Mouse (Mus musculus) large intestine, adult 2 months (tissue): ENCODE results near the gene Zdhhc5. TPM values are rescaled to one million over a fixed set of nuclear protein-coding genes. Genes with fewer than 3 reads are reported as not detected.

Experiments used
- DNase-seq: peaks from one replicate; pipeline ENCODE4 v3.0.0-alpha.2; 2012; ENCODE audit warnings: low read depth, low spot score
- WGBS: fragments of 180-500 bp; shearing (Covaris S2); methylation state at CpG from one replicate; pipeline ENCODE4 v1.1.7; 2018; 5-methylcytosine and 5-hydroxymethylcytosine counted together
- polyA plus RNA-seq: library from polyadenylated mRNA; depleted of rRNA; stranded (reverse); fragments of >200 nt; gene quantifications from 2 replicates; pipeline ENCODE4 v1.2.3, GENCODE M21; 2012; rRNA removed

The Zdhhc5 gene
- 35.1 and 53.5 TPM in 2 replicates for polyA plus RNA-seq

DNA sequence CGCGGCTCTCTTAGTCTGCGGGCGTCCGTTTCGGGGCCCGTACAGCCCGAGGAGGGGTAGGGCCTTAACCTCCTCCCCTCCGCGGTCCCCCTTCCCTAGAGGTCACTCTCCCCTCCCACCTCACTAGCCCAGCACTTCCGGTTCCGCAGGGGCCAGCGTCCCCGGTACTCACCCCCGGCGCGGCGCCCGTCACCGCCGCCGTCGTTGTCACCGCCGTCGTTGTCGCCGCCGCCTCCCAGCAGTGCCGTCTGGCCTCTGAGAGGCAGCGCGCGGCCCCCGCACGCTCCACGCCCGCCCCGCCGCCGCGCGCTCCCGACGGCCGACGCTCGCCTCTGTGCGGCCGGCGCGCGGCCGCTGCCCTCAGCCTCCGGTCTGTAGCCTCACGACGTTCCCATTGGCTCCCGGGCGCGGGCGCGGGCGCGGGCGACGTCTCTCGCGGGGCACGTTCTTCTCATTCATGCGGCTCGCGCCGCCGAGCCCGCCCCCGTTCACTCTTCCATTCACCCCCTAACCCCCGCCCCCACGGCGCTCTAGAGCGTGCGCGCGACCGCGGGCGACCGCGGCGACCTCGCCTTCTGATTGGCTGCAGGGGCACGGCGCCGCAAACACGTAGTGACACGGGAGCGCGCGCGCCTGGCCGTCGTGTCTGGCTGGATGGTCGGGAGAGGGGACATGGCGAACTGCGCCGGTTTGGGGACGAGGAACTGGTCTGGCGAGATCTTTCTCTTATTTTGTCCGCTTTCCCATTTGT lies at the start of gene Zdhhc5:
TSS of gene Zdhhc5 (minus strand) at position 370 of the 751 bp plus-strand sequence.
- WGBS = under 1% methylated on average over 106 of the region's 107 CpGs
- DNase-seq = peak; percentile 83

DNA sequence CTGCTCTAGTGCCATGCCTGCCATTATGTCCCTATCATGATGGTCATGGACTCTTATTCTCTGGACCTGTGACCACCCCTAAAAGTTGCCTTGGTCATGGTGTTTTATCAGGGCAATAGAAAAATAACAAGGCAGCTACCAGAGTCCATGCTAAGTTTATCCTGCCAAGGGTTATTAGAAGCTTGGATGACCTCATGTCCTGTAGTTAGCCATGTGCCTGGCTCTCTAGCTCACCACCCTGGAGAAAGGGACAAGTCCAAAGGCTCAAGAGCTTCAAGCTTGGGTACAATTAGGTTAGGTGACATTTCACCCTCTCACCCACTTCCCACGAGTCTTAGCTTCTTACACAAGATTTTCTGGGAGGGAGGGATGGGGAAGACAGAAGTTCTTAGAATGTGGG lies 47.8 kb upstream of the Zdhhc5 start:
- no peak for DNase-seq
- WGBS = 43% methylated on average over 1 of the region's 1 CpGs

DNA sequence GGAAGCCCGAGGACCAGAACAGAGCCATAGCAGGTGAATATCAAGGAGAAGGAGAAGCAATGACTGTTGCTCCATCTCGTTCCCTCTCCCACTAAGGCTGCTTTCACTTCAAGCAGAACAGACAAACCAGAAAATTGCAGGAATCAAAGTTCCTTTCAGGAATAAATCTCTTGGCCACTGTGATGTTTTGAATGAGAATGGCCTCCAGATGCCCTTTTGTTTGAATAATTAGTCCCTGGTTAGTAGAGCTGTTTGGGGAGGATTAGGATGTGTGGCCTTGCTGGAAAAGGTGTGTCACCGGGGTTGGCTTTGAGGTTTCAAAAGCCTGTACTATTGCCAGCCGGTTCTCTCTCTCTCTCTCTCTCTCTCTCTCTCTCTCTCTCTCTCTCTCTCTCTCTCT lies 47.3 kb upstream of the Zdhhc5 start:
- WGBS = 63% methylated on average over 4 of the region's 4 CpGs

DNA sequence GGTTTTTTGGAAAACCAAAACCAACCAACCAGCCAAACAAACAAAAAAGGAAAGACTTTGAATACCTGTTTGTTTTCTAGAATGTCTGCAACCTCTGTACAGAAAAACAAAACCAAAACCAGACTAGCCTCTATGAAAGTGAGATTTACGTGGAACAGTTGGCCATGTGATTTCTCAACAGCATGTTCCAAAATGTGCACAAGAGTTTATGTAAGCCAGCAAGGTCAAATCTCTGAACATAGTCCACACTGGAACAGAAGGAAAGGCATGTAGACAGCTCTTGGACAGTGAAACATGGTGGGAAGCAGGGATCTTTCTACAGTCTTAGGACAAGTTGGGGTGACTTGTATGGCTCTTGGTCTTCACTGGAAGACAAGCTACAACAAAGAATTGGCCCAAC lies 46.9 kb upstream of the Zdhhc5 start:
- no peak for DNase-seq
- 63% methylated on average over 1 of the region's 1 CpGs for WGBS

More for the DNA sequence above, 47.3 kb upstream of the Zdhhc5 start:
- DNase-seq = no peak

DNA sequence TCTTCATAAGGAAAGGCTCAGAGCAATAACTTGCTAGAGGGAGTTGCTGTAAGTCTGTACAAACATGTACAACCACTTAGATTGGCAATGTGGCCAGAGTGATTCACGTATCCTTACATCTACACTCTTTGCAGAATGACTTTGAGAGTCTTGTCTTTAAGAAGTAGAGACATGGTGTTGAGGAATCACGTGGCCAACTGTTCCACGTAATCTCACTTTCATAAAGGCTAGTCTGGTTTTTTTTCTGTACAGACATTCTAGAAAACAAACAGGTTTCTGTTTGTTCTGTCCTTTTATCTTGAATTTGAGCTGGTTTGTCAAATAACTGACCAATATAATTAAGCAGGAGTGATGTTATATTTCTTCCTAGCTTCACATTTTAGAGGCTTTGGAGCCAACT lies 46.3 kb upstream of the Zdhhc5 start:
- no peak for DNase-seq
- 63% methylated on average over 3 of the region's 3 CpGs for WGBS

DNA sequence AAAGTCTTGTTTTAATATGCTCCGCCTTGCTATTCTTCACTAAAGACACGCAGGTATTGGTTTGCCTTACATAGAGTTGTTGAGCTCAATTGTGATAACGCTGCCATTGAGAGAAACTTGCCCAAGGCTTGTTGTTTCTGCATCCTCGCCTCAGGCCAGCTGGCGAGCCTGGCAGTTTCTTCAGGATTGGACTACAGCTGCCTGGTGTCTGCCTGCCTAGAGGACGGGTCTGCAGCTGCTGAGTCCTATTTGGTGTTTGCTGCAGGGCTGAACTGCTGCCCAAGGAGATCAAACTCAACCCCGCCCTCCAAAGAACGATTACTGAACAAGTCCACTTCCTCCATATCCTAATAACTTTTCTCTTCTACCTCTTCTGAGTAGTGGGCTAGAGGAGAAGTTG lies 45.8 kb upstream of the Zdhhc5 start:
- 55% methylated on average over 8 of the region's 8 CpGs for WGBS
- DNase-seq = no peak

DNA sequence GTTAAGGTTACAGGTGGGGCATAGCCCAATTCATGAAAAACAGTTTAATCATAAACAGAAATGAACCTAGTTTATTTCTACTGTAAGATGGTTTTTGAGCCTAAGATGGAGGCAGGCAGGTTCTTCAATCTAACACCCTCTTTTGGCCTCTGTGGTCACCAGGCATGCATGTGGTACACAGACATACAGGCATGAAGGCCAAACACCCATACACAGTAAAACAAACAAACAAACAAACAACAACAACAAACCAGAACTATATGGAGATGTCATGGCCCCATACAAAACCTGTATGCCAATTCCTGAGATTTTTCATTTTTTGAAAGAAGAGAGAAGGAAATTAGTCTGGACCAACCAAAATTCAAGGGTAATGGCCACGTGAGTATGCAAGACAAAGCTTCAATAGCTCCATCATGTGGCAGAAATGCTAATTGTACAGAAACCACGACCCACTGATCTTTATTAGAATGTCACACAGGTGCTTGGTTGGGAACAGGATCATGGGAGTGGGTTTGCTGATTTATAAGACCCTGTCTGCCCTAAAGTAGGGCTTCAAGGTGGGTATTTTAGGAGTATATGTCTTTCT lies 43.7 kb upstream of the Zdhhc5 start:
- WGBS = 1% methylated on average over 2 of the region's 2 CpGs
- DNase-seq = no peak

DNA sequence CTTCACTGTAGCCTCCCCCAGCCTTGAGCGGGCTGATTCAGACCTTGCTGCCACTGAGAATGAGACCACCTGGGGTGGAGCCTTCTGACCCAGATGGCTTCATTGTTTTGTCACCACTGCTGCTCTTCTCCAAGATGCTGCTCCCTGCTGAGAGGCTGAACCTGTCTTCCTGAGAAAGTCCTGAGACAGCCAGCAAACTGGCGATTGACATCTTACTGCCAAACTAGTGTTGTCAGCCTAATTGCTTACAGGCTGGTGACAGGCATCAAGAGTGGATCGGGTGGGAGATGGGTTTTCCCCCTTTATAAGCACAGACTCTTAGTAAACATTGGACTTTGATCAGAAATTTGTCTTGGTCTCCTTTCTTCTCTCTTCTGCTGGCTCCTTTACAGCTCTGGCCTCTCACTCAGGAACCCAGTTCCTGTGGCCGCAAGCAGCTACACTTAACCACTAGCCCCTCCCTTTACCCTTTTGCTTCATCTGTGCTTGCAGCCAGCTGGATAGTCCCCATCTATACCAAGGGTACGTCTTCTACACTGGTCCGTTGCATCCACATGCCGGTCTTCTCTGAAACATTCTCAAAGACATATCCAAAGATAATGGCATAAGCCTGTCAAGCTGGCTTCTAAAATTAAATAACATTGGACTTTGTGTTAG lies 42.2 kb upstream of the Zdhhc5 start:
- WGBS = 71% methylated on average over 7 of the region's 7 CpGs
- no peak for DNase-seq

DNA sequence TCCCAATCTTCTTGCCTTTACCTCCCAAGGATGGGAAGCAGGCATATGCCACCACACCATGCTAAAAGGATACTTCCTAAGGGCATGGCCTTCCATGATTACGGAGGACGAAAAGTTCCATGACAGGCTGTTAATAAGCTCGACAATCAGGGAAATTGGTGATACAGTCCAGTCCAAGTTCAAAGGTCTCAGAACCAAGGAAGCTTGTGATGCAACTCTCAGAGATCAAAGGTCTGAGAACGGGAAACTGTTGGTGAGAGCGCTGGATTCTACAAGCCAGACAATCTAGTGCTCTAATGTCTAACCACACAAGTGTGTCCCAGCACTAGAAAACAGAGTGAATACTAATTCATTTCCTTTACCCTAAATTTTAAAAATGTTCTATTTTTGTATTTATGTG lies 41.3 kb upstream of the Zdhhc5 start:
- no peak for DNase-seq
- WGBS = 47% methylated on average over 5 of the region's 5 CpGs

DNA sequence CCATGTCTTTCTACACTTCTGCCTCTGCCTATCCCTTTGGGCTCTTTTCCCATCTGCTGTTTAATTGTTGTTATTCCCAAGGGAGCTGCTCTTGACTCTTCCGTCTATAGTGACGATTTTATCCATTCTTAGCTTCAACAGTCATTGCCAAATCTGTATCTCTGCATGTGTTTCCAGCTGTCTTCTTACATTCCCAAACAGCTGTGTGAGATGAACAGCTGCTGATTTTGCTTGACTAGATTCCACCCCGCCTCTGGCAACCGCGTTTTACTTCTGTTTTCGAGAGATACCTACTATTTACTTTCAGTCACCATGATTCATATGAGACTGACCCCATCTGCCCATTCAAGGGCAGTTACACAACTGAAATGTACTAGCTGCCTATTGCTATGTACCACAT lies 35.1 kb upstream of the Zdhhc5 start:
- no peak for DNase-seq
- 42% methylated on average over 6 of the region's 6 CpGs for WGBS

DNA sequence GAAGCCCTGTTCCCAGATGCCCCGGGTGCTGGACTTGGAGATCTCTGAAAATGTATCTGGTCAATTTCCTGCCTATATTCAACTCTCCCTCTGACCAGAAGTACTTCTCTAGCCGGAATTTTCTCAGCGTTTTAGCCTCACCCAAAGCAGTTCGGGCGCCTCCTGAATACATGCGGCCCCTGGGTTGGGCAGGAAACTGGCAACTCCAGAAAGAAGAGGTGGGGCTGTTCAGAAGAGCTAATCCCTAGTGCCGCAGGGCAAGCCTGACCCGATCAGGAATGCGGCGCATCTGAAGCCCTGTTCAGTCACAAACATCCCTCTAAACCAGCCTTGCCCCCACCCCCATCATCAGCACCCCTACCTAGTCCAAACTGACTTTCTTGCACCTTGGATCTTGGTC lies 29.1 kb upstream of the Zdhhc5 start:
- no peak for DNase-seq
- 4% methylated on average over 10 of the region's 10 CpGs for WGBS

DNA sequence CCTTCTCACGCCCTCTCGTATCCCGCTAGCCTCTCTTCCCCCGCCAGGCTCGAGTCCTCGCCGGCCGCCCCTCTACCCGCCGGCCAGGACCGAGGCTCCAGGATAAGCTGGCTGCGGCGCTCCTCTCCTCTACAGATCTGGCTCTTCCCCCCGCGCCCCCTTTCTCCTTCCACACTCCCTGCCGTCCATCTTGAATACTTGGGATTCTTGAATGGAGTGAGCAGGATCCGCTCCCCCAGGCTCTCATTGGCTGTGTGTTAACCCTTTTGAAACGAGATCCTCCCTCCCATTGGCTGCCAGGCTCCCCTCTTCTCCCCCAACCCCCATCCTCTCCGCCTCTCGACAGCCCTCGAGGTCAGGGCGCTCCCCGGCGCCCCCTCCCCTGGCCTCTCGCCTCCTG lies 28.6 kb upstream of the Zdhhc5 start, which contains the start of gene Gm19426:
TSS of gene Gm19426 (minus strand) at position 95 of the 400 bp plus-strand sequence.
- WGBS = 2% methylated on average over 25 of the region's 25 CpGs
- no peak for DNase-seq

DNA sequence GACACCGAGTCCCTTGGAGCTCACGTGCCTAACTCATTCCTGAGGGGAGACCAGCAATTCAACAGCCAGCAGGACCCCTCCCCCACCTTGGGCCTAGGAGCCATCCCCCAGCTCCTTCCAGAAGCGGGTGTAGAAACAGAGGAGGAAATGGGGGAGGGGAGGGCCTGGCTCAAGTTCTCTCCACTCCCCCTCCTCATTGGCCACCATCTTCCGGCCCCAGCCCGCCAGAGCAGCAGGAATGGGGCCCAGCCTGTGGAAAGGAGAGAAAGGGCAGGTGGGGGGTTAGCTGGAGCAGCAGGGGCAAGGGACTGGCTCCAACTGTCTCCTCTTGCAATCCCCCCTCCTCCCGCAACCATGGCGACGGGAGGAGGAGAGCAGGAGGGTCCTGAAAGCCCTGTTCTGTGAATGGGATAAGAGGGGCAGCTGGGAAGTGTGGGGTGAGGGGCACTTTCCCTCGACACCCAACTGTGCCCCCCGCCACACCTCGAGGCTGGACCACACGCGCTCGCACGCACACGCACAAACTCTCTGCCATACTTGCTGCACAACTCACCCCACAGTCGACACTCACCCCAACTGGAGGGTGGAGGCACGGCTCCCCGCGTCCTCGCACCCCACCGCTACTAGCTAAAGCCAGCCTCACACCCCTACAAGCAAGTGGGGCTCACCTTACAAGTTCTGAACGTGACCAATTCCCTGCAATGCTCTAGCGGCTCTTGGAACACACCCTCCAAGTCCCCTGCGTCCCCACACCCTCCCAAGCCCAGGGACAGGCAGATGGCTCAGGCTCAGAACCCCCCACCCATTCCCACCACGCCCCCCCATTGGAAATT lies 27.7 kb upstream of the Zdhhc5 start:
- 26% methylated on average over 26 of the region's 26 CpGs for WGBS

DNA sequence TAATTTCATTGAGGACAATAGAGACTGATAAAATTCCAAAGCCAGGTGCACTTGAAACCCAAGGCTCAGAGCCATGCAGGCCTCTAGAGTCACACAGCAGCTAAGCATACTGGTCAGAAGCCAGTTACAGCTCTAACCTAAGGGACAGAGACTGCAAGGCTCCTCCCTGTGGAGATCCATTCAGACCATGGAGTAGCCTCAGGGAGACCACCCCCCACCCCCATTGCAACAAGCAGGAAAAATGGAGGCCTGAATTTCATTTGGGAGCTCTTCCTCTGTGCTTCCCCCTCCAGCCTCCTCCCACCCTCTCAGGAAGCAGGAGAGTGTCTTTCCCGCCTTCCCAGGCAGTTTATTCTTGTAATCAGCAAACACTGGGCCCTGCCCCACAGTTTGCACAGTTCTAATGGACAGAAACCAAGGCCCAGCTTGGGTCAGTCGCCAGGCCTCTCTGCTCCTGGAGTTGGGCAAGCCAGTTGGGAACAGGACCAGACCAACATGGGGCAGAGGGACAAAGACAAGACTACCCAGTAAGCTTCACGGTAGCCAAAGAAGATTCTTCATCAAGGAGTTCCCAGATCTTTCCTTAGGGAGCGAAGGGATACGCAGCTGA lies 27.0 kb upstream of the Zdhhc5 start:
- WGBS = 47% methylated on average over 5 of the region's 5 CpGs
- no peak for DNase-seq

More for the DNA sequence above, 27.7 kb upstream of the Zdhhc5 start:
- no peak for DNase-seq

DNA sequence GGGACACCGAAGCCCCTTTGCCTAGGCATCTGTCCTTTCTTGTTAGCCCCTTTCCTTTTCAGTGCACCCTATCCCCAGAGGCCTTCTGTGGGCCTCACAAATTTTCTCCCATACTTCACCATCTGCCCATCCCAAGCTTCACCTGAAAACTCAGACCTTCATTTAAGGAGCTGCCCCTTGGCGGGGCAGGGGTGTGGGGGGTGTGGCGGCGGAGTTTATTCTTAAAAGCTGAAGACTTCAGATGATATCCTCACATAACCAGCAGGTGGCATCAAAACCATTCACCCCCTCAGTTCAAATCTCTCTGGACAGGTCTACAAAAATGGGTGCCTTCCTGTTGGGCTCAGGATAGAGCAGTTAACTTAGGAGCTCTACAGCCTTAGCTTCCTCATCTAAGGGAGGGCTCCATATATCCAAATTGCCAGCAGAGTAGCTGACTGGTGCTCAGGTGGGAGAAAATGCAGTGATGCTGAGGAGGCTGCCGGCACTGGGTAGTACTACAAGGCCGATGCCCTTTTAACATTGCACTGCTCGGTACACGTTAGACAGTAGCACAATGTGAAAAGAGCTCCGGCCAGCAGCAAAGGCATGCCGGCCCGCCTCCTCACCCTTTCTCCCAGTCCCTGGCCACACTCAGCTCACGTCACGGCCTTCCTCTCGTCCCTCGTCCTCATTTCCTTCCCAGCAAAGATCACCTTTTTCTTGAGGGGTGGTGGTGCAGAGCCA lies 25.8 kb upstream of the Zdhhc5 start:
- 76% methylated on average over 15 of the region's 15 CpGs for WGBS
- DNase-seq = no peak

DNA sequence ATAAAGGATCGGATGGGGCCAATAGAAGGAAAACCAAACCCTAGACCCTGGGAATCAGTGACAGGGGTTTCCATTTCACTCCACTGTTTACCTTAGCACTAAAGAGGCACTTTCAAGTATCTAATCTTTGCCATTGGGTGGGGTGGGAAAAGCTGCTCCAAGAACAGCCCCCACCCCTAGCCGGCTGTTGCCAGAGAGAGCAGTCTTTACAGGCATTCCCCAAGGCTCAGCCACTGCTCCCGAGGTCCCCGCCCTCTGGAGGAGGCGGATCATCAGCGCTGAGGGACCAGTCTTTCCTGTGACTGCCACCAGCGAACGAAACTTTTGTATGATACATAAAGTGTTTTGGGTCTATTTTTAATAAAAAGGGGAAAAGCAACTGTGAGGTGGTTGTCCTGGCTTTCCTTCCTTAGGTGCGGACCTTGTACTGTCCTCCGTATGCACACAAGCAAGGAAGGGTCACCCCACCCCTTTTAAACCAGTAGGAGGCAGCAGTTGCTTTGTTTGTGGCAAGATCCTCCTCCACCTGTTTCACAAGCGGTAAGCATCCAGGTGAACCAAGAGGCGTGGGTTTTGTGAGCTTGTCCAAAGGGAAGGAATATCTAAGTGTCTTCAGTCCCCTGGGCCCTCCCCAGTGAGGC lies 23.4 kb upstream of the Zdhhc5 start:
- DNase-seq = no peak
- WGBS = 4% methylated on average over 12 of the region's 12 CpGs

DNA sequence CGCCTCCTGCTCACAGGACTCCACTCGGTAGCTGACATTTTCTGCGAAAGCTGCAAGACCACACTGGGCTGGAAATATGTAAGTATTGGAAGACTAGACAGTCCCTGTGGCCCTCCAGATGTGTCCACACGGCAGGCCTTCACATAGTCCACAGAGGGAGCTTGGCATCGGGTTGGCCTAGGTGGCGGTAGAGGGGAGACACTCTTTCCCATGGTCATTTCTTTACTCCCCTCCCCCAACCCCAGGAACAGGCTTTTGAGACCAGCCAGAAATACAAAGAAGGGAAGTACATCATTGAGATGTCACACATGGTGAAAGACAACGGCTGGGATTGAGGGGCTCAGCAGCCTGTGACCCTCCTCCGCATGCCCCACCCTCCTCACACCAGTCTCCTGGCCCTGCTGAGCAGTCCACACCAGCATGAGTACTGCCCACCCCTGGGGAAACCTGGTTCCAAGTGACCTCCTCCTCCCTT lies 22.5 kb upstream of the Zdhhc5 start:
- 25% methylated on average over 8 of the region's 8 CpGs for WGBS
- no peak for DNase-seq
